Mouse (Mus musculus): ENCODE data around the gene Kcna1. TPM values are rescaled to one million over a fixed set of nuclear protein-coding genes. Genes with fewer than 3 reads are reported as not detected.
A peak's percentile ranks its signal among the peaks of the same experiment; 100 is the strongest.

Gene Kcna1
- polyA plus RNA-seq, 1 experiment, result 71.1 TPM

DNA sequence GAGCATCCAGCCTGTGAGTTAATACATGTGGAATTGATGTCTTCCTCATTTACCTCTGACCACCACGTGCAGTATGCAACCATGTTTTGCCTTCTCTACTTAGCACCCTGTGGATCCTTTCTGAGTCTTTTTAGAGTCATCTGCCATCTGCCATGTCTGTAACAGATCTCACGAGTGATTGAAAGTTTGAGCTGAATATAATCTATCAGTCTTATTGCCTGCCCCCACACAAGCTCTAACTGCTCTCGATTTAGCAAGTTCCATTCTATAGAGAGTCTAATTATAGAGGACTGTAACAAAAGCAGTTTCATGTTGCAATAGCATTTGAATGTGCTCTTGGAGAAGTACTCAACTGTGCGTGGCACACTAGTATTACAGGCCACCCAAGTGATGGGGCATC lies 27.7 kb downstream of the Kcna1 start:
- Histone ChIP-seq H3K4me3 (replicated peaks; ENCODE audit: insufficient read depth, low read depth, low read length) (no peak overlapping the region), H3K27ac (ENCODE audit: insufficient read depth, low read length) (no peak overlapping the region), H3K4me1 (ENCODE audit: control insufficient read depth, insufficient read depth, low read length) (peaks cover 24% of the 10 kb centered on the region), H3K27me3 (ENCODE audit: control insufficient read depth, insufficient read depth, low read length) (no peaks in the 10 kb centered on the region)
- no peak for TF ChIP-seq CTCF (IDR thresholded peaks at IDR 0.05; ENCODE audit: borderline replicate concordance, insufficient read depth, low read depth, low read length)
- TF ChIP-seq POLR2A (IDR thresholded peaks at IDR 0.05; ENCODE audit: borderline replicate concordance, insufficient read depth, low read length), result no peak
- no peak for DNase-seq
- WGBS, result 50% methylated on average over 4 of the region's 4 CpGs

DNA sequence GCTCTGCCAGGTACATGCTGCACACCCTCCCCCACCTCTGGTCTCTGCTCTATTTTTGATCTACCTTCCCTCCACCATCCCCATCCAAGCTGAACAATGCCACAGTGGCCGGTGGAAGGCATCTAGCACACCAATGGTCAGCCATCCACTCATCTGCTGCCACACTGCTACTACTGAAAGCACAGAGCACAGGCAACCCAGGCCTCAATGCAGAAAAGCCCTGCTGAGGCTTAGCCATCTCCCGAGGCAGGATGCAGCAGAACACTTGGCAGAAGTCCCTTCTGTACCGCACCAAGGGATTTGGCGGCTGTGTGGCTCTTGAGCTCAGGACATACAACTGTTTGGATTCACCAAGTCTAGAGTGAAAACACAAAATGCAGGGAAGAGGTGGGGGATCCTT lies 35.4 kb downstream of the Kcna1 start:
- no peaks in the 10 kb centered on the region for H3K27me3 ChIP-seq (ENCODE audit: control insufficient read depth, insufficient read depth, low read length)
- 11% methylated on average over 4 of the region's 4 CpGs for WGBS
- DNase-seq, result peak; percentile 67 to 80
- TF ChIP-seq CTCF (IDR thresholded peaks at IDR 0.05; ENCODE audit: borderline replicate concordance, insufficient read depth, low read depth, low read length) (no peak), POLR2A (IDR thresholded peaks at IDR 0.05; ENCODE audit: borderline replicate concordance, insufficient read depth, low read length) (no peak)
- H3K4me3 ChIP-seq (replicated peaks; ENCODE audit: insufficient read depth, low read depth, low read length), result no peak overlapping the region
- H3K27ac ChIP-seq (ENCODE audit: insufficient read depth, low read length), result peak overlapping the region; percentile 60
- H3K4me1 ChIP-seq (ENCODE audit: control insufficient read depth, insufficient read depth, low read length), result peaks cover 45% of the 10 kb centered on the region

GRCm38 (mm10) chr6:126609193-126609947 lies 36.8 kb downstream of the Kcna1 start:
- peak; percentile 63 to 65 for DNase-seq
- H3K4me3 ChIP-seq (replicated peaks; ENCODE audit: insufficient read depth, low read depth, low read length), result peak overlapping the region; percentile 17
- TF ChIP-seq POLR2A (IDR thresholded peaks at IDR 0.05; ENCODE audit: borderline replicate concordance, insufficient read depth, low read length) (0 out of 2 replicates have a peak, but pooled peaks have one; percentile 11), CTCF (IDR thresholded peaks at IDR 0.05; ENCODE audit: borderline replicate concordance, insufficient read depth, low read depth, low read length) (no peak)
- peaks cover 48% of the 10 kb centered on the region for H3K4me1 ChIP-seq (ENCODE audit: control insufficient read depth, insufficient read depth, low read length)
- H3K27me3 ChIP-seq (ENCODE audit: control insufficient read depth, insufficient read depth, low read length), result no peaks in the 10 kb centered on the region
- 14% methylated on average over 17 of the region's 17 CpGs for WGBS
- H3K27ac ChIP-seq (ENCODE audit: insufficient read depth, low read length), result peak overlapping the region; percentile 89

GRCm38 (mm10) chr6:126601843-126602326 lies 44.3 kb downstream of the Kcna1 start:
- WGBS, result 22% methylated on average over 13 of the region's 13 CpGs
- Histone ChIP-seq H3K4me3 (replicated peaks; ENCODE audit: insufficient read depth, low read depth, low read length) (no peak overlapping the region), H3K27me3 (ENCODE audit: control insufficient read depth, insufficient read depth, low read length) (no peaks in the 10 kb centered on the region), H3K4me1 (ENCODE audit: control insufficient read depth, insufficient read depth, low read length) (peaks cover 60% of the 10 kb centered on the region), H3K27ac (ENCODE audit: insufficient read depth, low read length) (peak overlapping the region; percentile 84)
- no peak for TF ChIP-seq CTCF (IDR thresholded peaks at IDR 0.05; ENCODE audit: borderline replicate concordance, insufficient read depth, low read depth, low read length)
- no peak for TF ChIP-seq POLR2A (IDR thresholded peaks at IDR 0.05; ENCODE audit: borderline replicate concordance, insufficient read depth, low read length)
- DNase-seq, result peak in 1 of 2 experiments; percentile 79

DNA sequence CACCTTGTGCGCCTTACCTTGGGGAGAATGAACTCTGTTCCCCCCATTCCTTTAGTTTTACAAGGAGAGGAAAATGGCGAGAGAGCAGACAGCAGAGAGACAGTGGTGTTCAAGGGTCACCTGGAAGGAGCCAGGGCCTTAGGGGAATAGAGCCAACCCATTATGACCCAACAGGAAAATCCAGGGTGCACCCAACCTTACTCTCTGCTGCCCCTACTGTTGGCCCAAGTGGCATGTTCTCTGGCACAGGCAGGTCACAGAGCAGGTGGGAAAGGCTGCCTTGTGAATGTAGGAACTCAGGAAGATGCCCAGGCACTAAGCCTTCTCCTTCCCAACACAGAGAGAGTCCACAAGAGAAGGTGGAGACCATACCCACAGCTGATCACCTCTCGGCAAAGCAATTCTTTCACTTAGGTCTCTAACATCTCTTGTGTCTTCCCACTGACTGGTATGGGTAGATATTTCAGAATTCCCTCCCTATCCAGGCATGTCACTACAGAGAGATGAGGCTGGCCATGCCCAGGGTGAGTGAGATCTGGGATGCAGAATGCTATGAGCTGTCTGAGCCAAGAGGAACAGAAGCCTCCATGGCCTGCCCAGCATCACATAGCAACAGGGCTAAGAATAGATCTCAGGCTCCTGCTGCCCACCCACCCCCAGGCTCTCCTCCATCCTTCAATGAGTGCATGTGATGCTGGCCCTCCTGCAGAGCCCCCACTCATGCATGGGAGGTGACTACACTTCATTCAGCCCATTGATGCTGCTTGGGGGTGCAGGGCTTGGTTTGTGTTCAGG lies 46.8 kb downstream of the Kcna1 start:
- Histone ChIP-seq H3K27me3 (ENCODE audit: control insufficient read depth, insufficient read depth, low read length) (no peaks in the 10 kb centered on the region), H3K4me1 (ENCODE audit: control insufficient read depth, insufficient read depth, low read length) (peaks cover 75% of the 10 kb centered on the region), H3K27ac (ENCODE audit: insufficient read depth, low read length) (peak overlapping the region; percentile 92), H3K4me3 (replicated peaks; ENCODE audit: insufficient read depth, low read depth, low read length) (no peak overlapping the region)
- 58% methylated on average over 3 of the region's 3 CpGs for WGBS
- peak; percentile 77 for TF ChIP-seq CTCF (IDR thresholded peaks at IDR 0.05; ENCODE audit: borderline replicate concordance, insufficient read depth, low read depth, low read length)
- no peak for TF ChIP-seq POLR2A (IDR thresholded peaks at IDR 0.05; ENCODE audit: borderline replicate concordance, insufficient read depth, low read length)
- DNase-seq, result peak; percentile 79 to 82

GRCm38 (mm10) chr6:126597741-126598140 lies 48.4 kb downstream of the Kcna1 start:
- Histone ChIP-seq H3K27me3 (ENCODE audit: control insufficient read depth, insufficient read depth, low read length) (no peaks in the 10 kb centered on the region), H3K27ac (ENCODE audit: insufficient read depth, low read length) (peak overlapping the region; percentile 92; the same call in 1 of the 2 replicates), H3K4me1 (ENCODE audit: control insufficient read depth, insufficient read depth, low read length) (peaks cover 81% of the 10 kb centered on the region), H3K4me3 (replicated peaks; ENCODE audit: insufficient read depth, low read depth, low read length) (no peak overlapping the region)
- 76% methylated on average over 4 of the region's 4 CpGs for WGBS
- TF ChIP-seq POLR2A (IDR thresholded peaks at IDR 0.05; ENCODE audit: borderline replicate concordance, insufficient read depth, low read length) (no peak), CTCF (IDR thresholded peaks at IDR 0.05; ENCODE audit: borderline replicate concordance, insufficient read depth, low read depth, low read length) (no peak)
- no peak for DNase-seq

GRCm38 (mm10) chr6:126595805-126596629 lies 50.2 kb downstream of the Kcna1 start:
- Histone ChIP-seq H3K4me3 (replicated peaks; ENCODE audit: insufficient read depth, low read depth, low read length) (no peak overlapping the region), H3K27ac (ENCODE audit: insufficient read depth, low read length) (peak overlapping the region; percentile 81), H3K4me1 (ENCODE audit: control insufficient read depth, insufficient read depth, low read length) (peaks cover 79% of the 10 kb centered on the region), H3K27me3 (ENCODE audit: control insufficient read depth, insufficient read depth, low read length) (no peaks in the 10 kb centered on the region)
- TF ChIP-seq CTCF (IDR thresholded peaks at IDR 0.05; ENCODE audit: borderline replicate concordance, insufficient read depth, low read depth, low read length) (no peak), POLR2A (IDR thresholded peaks at IDR 0.05; ENCODE audit: borderline replicate concordance, insufficient read depth, low read length) (no peak)
- WGBS, result 23% methylated on average over 18 of the region's 18 CpGs
- DNase-seq, result peak; percentile 68 to 82
